Mouse (Mus musculus): ENCODE measurements around the gene Rasgef1a.

- TF ChIP-seq CTCF (IDR thresholded peaks at IDR 0.05; ENCODE audit: control insufficient read depth, insufficient read depth, insufficient replicate concordance, low read depth, low read length), result no peak
- no peak for TF ChIP-seq POLR2A (IDR thresholded peaks at IDR 0.05; ENCODE audit: control insufficient read depth, low read depth, low read length)
Measured at GRCm38 (mm10) chr6:118022898-118023635, 11.8 kb downstream of the Rasgef1a start.

Data from testis, adult 2 months (tissue).